Comparison of ENCODE assay signal across 8 mouse cellular contexts in the genomic region with DNA sequence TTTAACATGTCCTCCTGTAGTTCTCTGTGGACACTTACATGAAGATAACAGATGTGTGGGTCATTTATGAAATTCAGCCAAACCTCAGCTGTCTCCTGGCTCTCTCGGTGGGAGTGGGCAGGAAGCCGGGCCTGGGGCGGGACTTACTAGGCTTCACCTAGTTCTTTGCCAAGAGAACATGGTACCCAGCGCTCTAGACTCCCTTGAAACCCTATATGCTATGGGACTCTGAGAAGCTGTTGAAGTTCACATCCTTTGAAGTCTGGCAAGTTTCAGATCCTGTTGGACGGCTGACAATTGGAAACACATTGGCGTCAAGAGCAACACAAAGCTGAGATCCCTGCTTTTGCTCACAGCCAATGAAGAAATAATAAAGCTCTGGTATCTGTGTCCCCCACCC. TPM values are rescaled to one million over a fixed set of nuclear protein-coding genes. Genes with fewer than 3 reads are reported as not detected.
A peak's percentile ranks its signal among the peaks of the same experiment; 100 is the strongest.
DNase-seq lines count a peak whose midpoint lies in the region; ATAC-seq and TF ChIP-seq lines count a peak whose summit lies in the region.

No protein-coding gene starts in this region.

- no peak overlapping the region for H3K27ac ChIP-seq in hindbrain, embryonic 15.5 days (replicated peaks)
- H3K27ac ChIP-seq in hindbrain, embryonic 13.5 days = no peak overlapping the region
- no peak overlapping the region for H3K27ac ChIP-seq in intestine, embryonic 15.5 days
- no peak overlapping the region for H3K27ac ChIP-seq in cerebellum, adult 2 months (ENCODE audit: insufficient read depth, low read length)

- H3K9me3 ChIP-seq in hindbrain, embryonic 15.5 days = no peaks in the 10 kb centered on the region
- no peaks in the 10 kb centered on the region for H3K9me3 ChIP-seq in hindbrain, embryonic 13.5 days
- no peaks in the 10 kb centered on the region for H3K9me3 ChIP-seq in intestine, embryonic 15.5 days

- no peak overlapping the region for H3K9ac ChIP-seq in hindbrain, embryonic 15.5 days
- H3K9ac ChIP-seq in hindbrain, embryonic 13.5 days = no peak overlapping the region
- H3K9ac ChIP-seq in intestine, embryonic 15.5 days = no peak overlapping the region

- DNase-seq in adipocyte (ENCODE audit: low spot score) = peak; percentile 52
- peak; percentile 11 to 45 for DNase-seq in gastrocnemius, adult 8-10 months (ENCODE audit: low spot score in 2 of 2)
- DNase-seq in kidney, adult 9 months = no peak
- DNase-seq in cerebellum, adult 2 months = no peak
- DNase-seq in adrenal gland, adult 18-20 months (ENCODE audit: low spot score in 2 of 2) = no peak

- H3K4me2 ChIP-seq in hindbrain, embryonic 15.5 days = no peak overlapping the region
- H3K4me2 ChIP-seq in hindbrain, embryonic 13.5 days = no peak overlapping the region
- no peak overlapping the region for H3K4me2 ChIP-seq in intestine, embryonic 15.5 days (replicated peaks)

- H3K36me3 ChIP-seq in hindbrain, embryonic 15.5 days = no peaks in the 10 kb centered on the region
- H3K36me3 ChIP-seq in hindbrain, embryonic 13.5 days = no peaks in the 10 kb centered on the region
- no peaks in the 10 kb centered on the region for H3K36me3 ChIP-seq in intestine, embryonic 15.5 days

- ATAC-seq in hindbrain, embryonic 15.5 days (ENCODE audit: low FRiP score, low read depth) = 0 out of 2 replicates have a peak, but pooled peaks have one; percentile 27
- ATAC-seq in hindbrain, embryonic 13.5 days (ENCODE audit: low FRiP score) = no peak
- ATAC-seq in intestine, embryonic 15.5 days = 0 out of 2 replicates have a peak, but pooled peaks have one; percentile 34

- no peak overlapping the region for H3K4me3 ChIP-seq in hindbrain, embryonic 15.5 days
- H3K4me3 ChIP-seq in hindbrain, embryonic 13.5 days = no peak overlapping the region
- no peak overlapping the region for H3K4me3 ChIP-seq in intestine, embryonic 15.5 days (replicated peaks)
- H3K4me3 ChIP-seq in cerebellum, adult 2 months (replicated peaks; ENCODE audit: insufficient read depth, low read depth, low read length) = no peak overlapping the region

- no peak for TF ChIP-seq POLR2A in cerebellum, adult 2 months (IDR thresholded peaks at IDR 0.05; ENCODE audit: borderline replicate concordance, insufficient read depth, low read length)

- 81% methylated on average over 6 of the region's 6 CpGs for WGBS in hindbrain, embryonic 15.5 days
- WGBS in hindbrain, embryonic 13.5 days = 81% methylated on average over 6 of the region's 6 CpGs
- WGBS in intestine, embryonic 15.5 days = 65% methylated on average over 6 of the region's 6 CpGs
- 18% methylated on average over 6 of the region's 6 CpGs for WGBS in cerebellum, adult 2 months

- H3K4me1 ChIP-seq in hindbrain, embryonic 15.5 days (replicated peaks) = no peaks in the 10 kb centered on the region
- H3K4me1 ChIP-seq in hindbrain, embryonic 13.5 days (replicated peaks) = peaks cover 2% of the 10 kb centered on the region; the same call in 1 of the 2 replicates
- H3K4me1 ChIP-seq in intestine, embryonic 15.5 days (replicated peaks) = 0 out of 2 replicates have a peak, but pooled peaks cover 4% of the 10 kb centered on the region
- no peaks in the 10 kb centered on the region for H3K4me1 ChIP-seq in cerebellum, adult 2 months (ENCODE audit: control insufficient read depth, insufficient read depth, low read length)

- no peaks in the 10 kb centered on the region for H3K27me3 ChIP-seq in hindbrain, embryonic 15.5 days
- H3K27me3 ChIP-seq in hindbrain, embryonic 13.5 days = no peaks in the 10 kb centered on the region
- no peaks in the 10 kb centered on the region for H3K27me3 ChIP-seq in intestine, embryonic 15.5 days (replicated peaks)
- H3K27me3 ChIP-seq in cerebellum, adult 2 months (ENCODE audit: control insufficient read depth, insufficient read depth, low read length) = no peaks in the 10 kb centered on the region

- no peak for TF ChIP-seq CTCF in cerebellum, adult 2 months (IDR thresholded peaks at IDR 0.05; ENCODE audit: borderline replicate concordance, insufficient read depth, low read depth, low read length)

RNA-seq across cellular contexts. Expression of a gene that starts 47.0 kb away (rescaled TPM):
- polyA plus RNA-seq in hindbrain, embryonic 15.5 days (2015; fragmentation: Nextera tagmentation; extraction: Ambion mirVana) = 5.7 and 7.9 TPM in 2 replicates
- 8.4 and 11.2 TPM in 2 replicates for polyA plus RNA-seq in hindbrain, embryonic 13.5 days (2015; fragmentation: Nextera tagmentation; extraction: Ambion mirVana)
- 1 to 10 TPM in 2 of 4 experiments, under 1 TPM in 2; 0.89 to 2.0 (median 1.0) TPM for total RNA-seq in gastrocnemius, adult 8-10 months (2022)
- polyA plus RNA-seq in intestine, embryonic 15.5 days (2015; fragmentation: Nextera tagmentation; extraction: Ambion mirVana) = 38.2 and 43.3 TPM in 2 replicates
- 0.18 and 0.22 TPM in 2 replicates for polyA plus RNA-seq in cerebellum, adult 2 months (2012; rRNA removed)
- total RNA-seq in adrenal gland, adult 18-20 months (2021) = 1 to 10 TPM; 3.0 to 3.4 TPM

Comparison
In these comparisons a context has a peak if more than half of its experiments do, and no peak if none do; other contexts are left out.
1. DNase-seq: peak in adipocyte (single experiment) and gastrocnemius, adult 8-10 months (2 of 2); none in kidney, adult 9 months (single experiment), cerebellum, adult 2 months (0 of 2) and adrenal gland, adult 18-20 months (0 of 2).